41 mouse cellular contexts compared by ENCODE assay signal in the genomic region with DNA sequence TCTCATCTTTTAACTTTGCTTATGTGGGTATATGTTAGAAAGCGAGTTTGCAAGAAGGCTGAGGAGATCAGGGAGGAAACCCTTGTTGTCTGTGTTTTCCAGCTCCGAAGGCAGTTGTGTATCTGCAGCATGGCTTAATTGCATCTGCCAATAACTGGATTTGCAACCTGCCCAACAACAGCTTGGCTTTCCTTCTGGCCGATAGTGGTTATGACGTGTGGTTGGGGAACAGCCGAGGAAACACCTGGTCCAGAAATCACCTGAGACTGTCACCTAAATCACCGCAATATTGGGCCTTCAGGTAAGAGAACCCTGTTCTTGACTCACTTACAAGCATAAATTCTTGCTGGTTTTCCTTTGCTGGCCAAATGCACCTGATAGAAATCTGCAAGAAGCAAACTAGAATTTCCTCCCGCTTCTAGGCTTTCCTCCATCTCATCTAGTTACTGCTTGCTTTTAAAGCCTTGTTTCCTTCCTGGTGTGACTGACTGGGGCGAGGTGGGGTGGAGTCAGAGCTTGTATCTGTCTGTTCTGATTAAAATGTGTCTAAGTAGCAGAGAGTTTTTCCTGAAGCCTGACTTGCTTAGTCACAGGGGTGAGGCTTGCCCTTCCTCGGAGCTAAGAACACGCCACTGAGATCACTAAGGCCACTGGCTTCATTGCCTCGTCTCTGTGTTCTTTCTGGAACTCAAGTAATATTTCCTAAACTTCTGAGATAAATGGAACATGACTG. TPM values are rescaled to one million over a fixed set of nuclear protein-coding genes. Genes with fewer than 3 reads are reported as not detected.
A peak's percentile ranks its signal among the peaks of the same experiment; 100 is the strongest.
DNase-seq lines count a peak whose midpoint lies in the region; ATAC-seq and TF ChIP-seq lines count a peak whose summit lies in the region.
"Had no signal": no experiment of that assay in that cellular context is flagged by ENCODE, and none has a peak within 500 bp of the region (broad histone marks: within the 10 kb centered on the region; RNA-seq: fewer than 3 reads in every experiment).

No protein-coding gene starts in this region.

- H3K4me3 ChIP-seq in stomach, postnatal 0 days (ENCODE audit: low read depth, low read length) = no peak overlapping the region
- H3K4me3 ChIP-seq: heart, embryonic 13.5 days; liver, embryonic 12.5 days had no signal

- H3K27ac ChIP-seq in stomach, postnatal 0 days (replicated peaks) = peak overlapping the region; percentile 79
- H3K27ac ChIP-seq: heart, embryonic 13.5 days; hindbrain, embryonic 14.5 days; liver, embryonic 12.5 days; macrophage had no signal

- no peak overlapping the region for H3K4me2 ChIP-seq in stomach, postnatal 0 days (replicated peaks; ENCODE audit: low read depth)
- H3K4me2 ChIP-seq: heart, embryonic 13.5 days; hindbrain, embryonic 14.5 days; liver, embryonic 12.5 days had no signal

- no peak overlapping the region for H3K9ac ChIP-seq in stomach, postnatal 0 days (ENCODE audit: low read length)
- H3K9ac ChIP-seq: heart, embryonic 13.5 days; hindbrain, embryonic 14.5 days; liver, embryonic 12.5 days had no signal

- TF ChIP-seq CTCF in stomach, postnatal 0 days (IDR thresholded peaks at IDR 0.05; ENCODE audit: low read depth) = no peak

- no peak for TF ChIP-seq EP300 in stomach, postnatal 0 days (optimal IDR thresholded peaks at IDR 0.05)

- 69% methylated on average over 11 of the region's 11 CpGs for WGBS in stomach, postnatal 0 days

- no peaks in the 10 kb centered on the region for H3K9me3 ChIP-seq in stomach, postnatal 0 days (ENCODE audit: control insufficient read depth, low read length)
- H3K9me3 ChIP-seq: heart, embryonic 13.5 days; liver, embryonic 12.5 days had no signal

- peak; percentile 72 for ATAC-seq in common myeloid progenitor, adult 5-6 weeks (replicated peaks; ENCODE audit: low read depth, poor library complexity, severe bottlenecking)
- ATAC-seq in megakaryocyte progenitor cell, adult 5-6 weeks (replicated peaks; ENCODE audit: poor library complexity) = peak; percentile 54
- peak; percentile 98 for ATAC-seq in stomach, postnatal 0 days (ENCODE audit: low FRiP score, low TSS enrichment)
- ATAC-seq: activated CD4-positive, CD25-positive, alpha-beta regulatory T cell, adult 4 months; forebrain, embryonic 14.5 days; liver, embryonic 12.5 days had no signal

- H3K27me3 ChIP-seq in stomach, postnatal 0 days (ENCODE audit: control insufficient read depth, insufficient read depth, low read length) = no peaks in the 10 kb centered on the region
- H3K27me3 ChIP-seq: heart, embryonic 13.5 days; liver, embryonic 12.5 days had no signal

- peak; percentile 30 to 65 for DNase-seq in urinary bladder, adult 18-20 months (ENCODE audit: low spot score in 2 of 2)
- no peak for DNase-seq in urinary bladder, postnatal 25 days (ENCODE audit: low spot score)
- DNase-seq in stomach, postnatal 0 days (ENCODE audit: low spot score) = peak; percentile 73
- DNase-seq in spleen, postnatal 36 days (ENCODE audit: low spot score in 2 of 2) = no peak
- no peak for DNase-seq in adrenal gland, postnatal 14 days
- DNase-seq: adrenal gland, adult 2 months; cerebellum, adult 8-10 months; cerebellum, postnatal 25 days; heart, postnatal 10 days; kidney, adult 2 months; kidney, postnatal 36 days; left cerebral cortex, postnatal 4 days; lung, adult 2 months; lung, postnatal 10 days; midbrain, embryonic 14.5 days; right cerebral cortex, postnatal 4 days; thymus, adult 2 months; thymus, postnatal 36 days had no signal

- no peaks in the 10 kb centered on the region for H3K4me1 ChIP-seq in stomach, postnatal 0 days (replicated peaks; ENCODE audit: control insufficient read depth, insufficient read depth)
- H3K4me1 ChIP-seq: heart, embryonic 13.5 days; liver, embryonic 12.5 days had no signal

- H3K36me3 ChIP-seq in stomach, postnatal 0 days (ENCODE audit: control insufficient read depth, insufficient read depth, low read length) = no peaks in the 10 kb centered on the region
- H3K36me3 ChIP-seq: heart, embryonic 13.5 days; liver, embryonic 12.5 days had no signal

RNA-seq across cellular contexts. Expression of gene Lipk, which starts 13.5 kb away (rescaled TPM):
- total RNA-seq in common myeloid progenitor, adult 5-6 weeks (2017) = not detected in 2 replicates
- total RNA-seq in megakaryocyte progenitor cell, adult 5-6 weeks (2015) = not detected in 2 replicates
- not detected in 2 replicates for total RNA-seq in megakaryocyte progenitor cell, adult 5-6 weeks (2017)
- 34.4 and 35.0 TPM in 2 replicates for polyA plus RNA-seq in stomach, postnatal 0 days (2015; fragmentation: Nextera tagmentation; extraction: Ambion mirVana)
- 0.26 and 0.34 TPM in 2 replicates for total RNA-seq in adrenal gland, postnatal 14 days (2021)
- total RNA-seq: gastrocnemius, adult 8-10 months; heart, adult 8-10 months; heart, postnatal 10 days; hematopoietic stem cell, adult 5-6 weeks; layer of hippocampus, adult 8-10 months; layer of hippocampus, postnatal 25 days; left cerebral cortex, adult 8-10 months; left cerebral cortex, postnatal 4 days; neutrophil, adult 5-6 weeks had no signal
- polyA plus RNA-seq: activated CD4-positive, CD25-positive, alpha-beta regulatory T cell, adult 4 months; adrenal gland, adult 2 months; embryonic facial prominence, embryonic 11.5 days; forebrain, embryonic 14.5 days; frontal cortex, adult 2 months; heart, embryonic 13.5 days; hindbrain, embryonic 14.5 days; kidney, adult 2 months; kidney, embryonic 16.5 days; liver, embryonic 12.5 days; macrophage; midbrain, embryonic 14.5 days; neural tube, embryonic 11.5 days; stomach, embryonic 14.5 days had no signal

RNA-seq across cellular contexts. Expression of gene Lipn, which starts 45.6 kb away (rescaled TPM):
- total RNA-seq in common myeloid progenitor, adult 5-6 weeks (2017) = not detected in 2 replicates
- total RNA-seq in megakaryocyte progenitor cell, adult 5-6 weeks (2015) = not detected in 2 replicates
- total RNA-seq in megakaryocyte progenitor cell, adult 5-6 weeks (2017) = 1.9 TPM in 1 of 2 replicates, not detected in the other
- 1.1 and 1.2 TPM in 2 replicates for polyA plus RNA-seq in stomach, postnatal 0 days (2015; fragmentation: Nextera tagmentation; extraction: Ambion mirVana)
- total RNA-seq in adrenal gland, postnatal 14 days (2021) = 0.64 TPM in 1 of 2 replicates, not detected in the other
- total RNA-seq: adrenal gland, postnatal 4 days; gastrocnemius, adult 8-10 months; heart, adult 8-10 months; heart, postnatal 10 days; hematopoietic stem cell, adult 5-6 weeks; layer of hippocampus, adult 8-10 months; layer of hippocampus, postnatal 25 days; left cerebral cortex, adult 8-10 months; left cerebral cortex, postnatal 4 days; neutrophil, adult 5-6 weeks had no signal
- polyA plus RNA-seq: activated CD4-positive, CD25-positive, alpha-beta regulatory T cell, adult 4 months; adrenal gland, adult 2 months; embryonic facial prominence, embryonic 11.5 days; forebrain, embryonic 14.5 days; frontal cortex, adult 2 months; gonadal fat pad, adult 2 months; heart, embryonic 13.5 days; hindbrain, embryonic 14.5 days; kidney, adult 2 months; kidney, embryonic 16.5 days; limb, embryonic 14.5 days; liver, embryonic 12.5 days; lung, adult 2 months; midbrain, embryonic 14.5 days; neural tube, embryonic 11.5 days; thymus, adult 2 months had no signal

Comparison
In these comparisons a context has a peak if more than half of its experiments do, and no peak if none do; other contexts are left out.
1. DNase-seq: peak in urinary bladder, adult 18-20 months (2 of 2) and stomach, postnatal 0 days (single experiment); none in urinary bladder, postnatal 25 days (single experiment), spleen, postnatal 36 days (0 of 2) and adrenal gland, postnatal 14 days (single experiment).
2. Peak in every context shown above with its lines, with median percentiles within 50 percentile points of each other: ATAC-seq.